Mouse (Mus musculus): Measurements from ENCODE around the gene Hcfc1r1. TPM values are rescaled to one million over a fixed set of nuclear protein-coding genes. Genes with fewer than 3 reads are reported as not detected.

Gene Hcfc1r1
- 36.7 to 49.3 TPM (median 38.3 TPM) in 3 replicates for total RNA-seq (2017)

DNA sequence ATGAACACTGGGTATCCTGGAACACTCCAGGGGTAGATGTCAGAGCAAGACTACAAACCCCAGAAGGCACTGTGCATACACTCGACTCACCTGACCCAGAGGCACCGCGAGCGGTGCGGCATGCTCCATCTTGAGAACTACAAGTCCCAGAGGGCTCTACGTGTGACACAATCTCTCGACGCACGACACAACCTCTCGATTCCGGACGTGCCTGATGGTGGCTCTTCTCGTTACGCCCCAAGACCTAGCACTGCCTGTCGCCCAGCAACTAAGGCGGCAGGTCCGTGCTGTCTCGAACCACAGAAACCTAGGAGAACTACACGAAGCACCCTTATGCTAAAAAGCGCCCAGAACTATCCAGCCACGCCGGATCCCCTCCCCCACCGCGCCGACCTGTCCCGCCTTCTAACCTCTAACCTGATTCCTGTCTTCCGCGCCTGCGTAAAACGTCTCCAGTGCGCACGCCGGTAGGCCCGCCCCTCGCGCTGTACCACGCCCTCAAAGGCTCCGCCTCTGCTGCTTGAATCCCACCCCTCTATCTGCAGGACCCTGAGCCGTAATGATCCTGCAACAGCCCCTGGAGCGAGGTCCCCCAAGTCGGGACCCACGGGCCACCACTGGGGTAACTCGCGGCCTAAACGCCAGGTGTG is at the start of gene Hcfc1r1, which contains the start of gene Thoc6:
Hcfc1r1 (plus strand) TSS at position 173 of the 650 bp plus-strand sequence.
Thoc6 (minus strand) TSS at position 459 of the 650 bp plus-strand sequence.
- peak; percentile 90 for ATAC-seq (replicated peaks; ENCODE audit: insufficient number of reproducible peaks, low FRiP score, low TSS enrichment, poor library complexity, severe bottlenecking)

DNA sequence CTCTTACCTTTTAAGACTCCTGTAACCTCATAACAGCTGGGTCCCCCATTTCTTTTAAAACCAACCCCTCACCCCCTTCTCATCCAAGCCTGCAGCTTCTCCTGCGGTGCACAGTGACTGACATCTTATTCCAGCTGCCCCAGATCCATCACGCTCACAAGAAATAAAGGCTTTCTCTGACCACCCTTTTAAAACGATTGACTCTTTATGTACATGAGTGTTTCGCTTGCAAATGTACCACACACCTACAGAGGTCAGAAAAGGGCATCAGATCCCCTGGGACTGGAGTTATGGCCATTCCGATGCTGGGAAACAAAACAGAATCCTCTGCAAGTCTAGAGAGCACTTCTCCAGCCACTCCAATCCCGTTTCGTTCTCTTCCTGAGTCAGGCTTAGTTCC is 45.6 kb upstream of the Hcfc1r1 start:
- no peak for ATAC-seq (replicated peaks; ENCODE audit: insufficient number of reproducible peaks, low FRiP score, low TSS enrichment, poor library complexity, severe bottlenecking)

DNA sequence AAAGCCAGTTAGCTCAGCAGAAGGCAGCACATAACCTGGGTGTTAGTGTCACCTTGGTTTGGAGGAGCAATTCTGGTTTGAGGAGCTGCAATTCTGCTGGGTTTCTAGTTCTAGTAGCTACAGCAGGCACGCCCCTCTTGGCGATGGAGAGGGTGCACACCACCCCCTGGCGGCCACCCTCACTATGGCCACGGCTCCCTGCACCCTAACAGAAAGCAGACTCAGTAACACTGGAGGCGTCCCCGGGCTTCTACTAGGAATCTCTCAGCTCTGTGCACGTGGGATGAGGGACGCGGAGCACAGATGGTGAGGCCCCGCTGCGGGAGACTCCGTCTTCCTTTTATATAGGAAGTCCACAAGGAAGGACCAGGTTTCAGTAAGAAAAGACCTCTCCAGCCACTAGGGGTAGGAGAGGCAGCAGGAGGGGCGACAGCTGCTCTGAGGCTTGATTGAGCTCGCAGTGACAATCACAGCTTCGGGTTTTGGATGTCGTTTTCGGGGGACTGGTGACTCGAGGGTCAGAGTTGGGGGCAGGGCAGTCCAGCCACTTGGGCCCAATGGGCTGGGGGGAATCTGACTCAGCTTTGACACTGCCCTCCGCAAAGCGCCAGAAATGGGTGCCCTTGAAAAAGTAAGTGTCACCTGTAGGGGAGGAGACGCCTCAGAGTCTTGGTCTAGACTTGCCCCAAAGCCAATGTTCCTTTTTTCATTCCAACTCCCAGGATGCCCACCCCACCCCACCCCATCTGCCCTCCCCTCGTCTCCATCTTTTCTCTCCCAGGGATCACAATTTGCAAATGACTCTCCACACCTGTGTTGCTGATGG is 43.0 kb upstream of the Hcfc1r1 start:
- peak; percentile 79 for ATAC-seq (replicated peaks; ENCODE audit: insufficient number of reproducible peaks, low FRiP score, low TSS enrichment, poor library complexity, severe bottlenecking)

DNA sequence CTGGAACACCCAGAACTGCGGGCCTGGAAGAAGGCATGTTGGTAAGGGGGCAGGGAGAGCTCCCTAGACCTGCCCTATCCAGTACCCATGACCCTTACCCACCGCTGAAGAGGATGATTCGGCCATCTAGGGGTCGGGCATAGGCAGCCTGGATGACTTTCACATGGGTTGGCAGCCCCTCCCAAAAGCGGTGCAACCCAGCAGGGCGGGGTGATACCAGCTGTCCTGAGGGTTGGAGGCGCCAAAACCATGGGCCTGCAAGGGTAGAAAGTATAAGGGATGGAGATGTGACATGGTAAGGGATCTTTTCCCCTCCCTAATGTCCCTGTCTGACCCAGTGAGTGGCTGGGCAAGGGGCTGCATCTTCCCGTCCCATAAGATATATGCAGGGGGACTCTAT is 42.2 kb upstream of the Hcfc1r1 start:
- ATAC-seq (replicated peaks; ENCODE audit: insufficient number of reproducible peaks, low FRiP score, low TSS enrichment, poor library complexity, severe bottlenecking): no peak

DNA sequence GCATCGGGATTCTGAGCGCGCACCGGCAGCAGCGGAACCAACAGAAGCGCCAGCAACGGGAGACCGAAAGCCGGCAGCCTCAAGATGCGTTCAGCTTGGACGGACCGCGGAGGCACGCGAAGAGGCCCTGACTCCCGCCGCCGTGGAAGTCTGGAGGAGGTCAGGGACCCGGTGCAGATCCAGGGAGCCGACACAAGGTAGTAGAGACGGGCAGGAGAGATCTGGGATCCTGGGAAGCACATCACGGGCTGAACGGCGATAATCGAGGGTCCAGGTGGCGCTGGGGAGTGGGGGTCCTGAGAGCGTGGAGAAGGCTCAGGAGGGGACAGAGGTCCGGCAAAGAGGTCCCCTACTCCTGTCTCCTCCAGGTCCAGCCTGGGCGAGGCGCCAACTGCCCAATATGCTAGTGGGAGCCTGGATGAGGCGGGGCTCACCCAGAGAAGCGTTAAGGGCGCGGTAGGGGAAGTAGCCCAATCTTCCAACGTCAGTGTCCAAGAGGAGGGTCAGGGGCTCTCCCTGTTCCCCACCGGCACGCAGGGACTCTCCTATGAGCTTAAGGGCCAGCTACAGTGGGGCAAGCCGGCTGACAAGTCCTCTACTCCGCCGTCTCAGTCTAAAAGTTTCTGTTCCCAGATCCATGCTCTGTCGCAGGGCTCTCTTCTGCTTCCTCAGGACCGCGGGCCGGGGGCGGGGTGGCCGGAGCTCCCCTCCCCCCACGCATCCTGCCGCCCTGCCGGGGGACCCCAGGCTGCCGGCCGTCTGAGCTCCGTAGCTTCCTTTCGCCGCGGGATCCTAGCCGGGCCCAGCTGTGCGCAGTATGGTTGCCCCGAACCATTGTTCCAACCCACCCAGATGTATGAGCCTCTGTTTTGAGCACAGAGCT is 28.5 kb upstream of the Hcfc1r1 start, which contains the start of gene Mmp25:
Mmp25 (minus strand) TSS at position 665 of the 883 bp plus-strand sequence.
- peak; percentile 32; the same call in 1 of the 2 replicates for ATAC-seq (replicated peaks; ENCODE audit: insufficient number of reproducible peaks, low FRiP score, low TSS enrichment, poor library complexity, severe bottlenecking)

DNA sequence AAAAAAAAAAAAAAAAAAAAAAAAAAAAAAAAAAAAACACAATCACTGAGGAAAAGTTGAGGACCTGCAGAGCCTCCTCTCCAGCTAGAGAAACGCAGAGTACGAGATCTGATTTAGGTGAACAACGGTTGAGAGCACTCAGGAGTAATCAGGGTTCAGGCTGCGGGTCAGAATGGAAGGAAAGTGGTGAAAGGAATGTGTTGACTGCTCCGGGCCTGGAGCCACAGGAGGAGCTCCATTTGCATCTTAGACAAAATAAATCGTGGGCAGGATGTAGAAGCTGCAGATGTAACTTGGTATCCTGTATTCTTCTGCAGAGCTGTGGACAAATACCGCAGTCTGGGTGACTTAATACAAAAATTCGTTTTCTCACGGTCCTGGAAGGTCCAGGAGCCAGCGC is 27.5 kb upstream of the Hcfc1r1 start:
- no peak for ATAC-seq (replicated peaks; ENCODE audit: insufficient number of reproducible peaks, low FRiP score, low TSS enrichment, poor library complexity, severe bottlenecking)

DNA sequence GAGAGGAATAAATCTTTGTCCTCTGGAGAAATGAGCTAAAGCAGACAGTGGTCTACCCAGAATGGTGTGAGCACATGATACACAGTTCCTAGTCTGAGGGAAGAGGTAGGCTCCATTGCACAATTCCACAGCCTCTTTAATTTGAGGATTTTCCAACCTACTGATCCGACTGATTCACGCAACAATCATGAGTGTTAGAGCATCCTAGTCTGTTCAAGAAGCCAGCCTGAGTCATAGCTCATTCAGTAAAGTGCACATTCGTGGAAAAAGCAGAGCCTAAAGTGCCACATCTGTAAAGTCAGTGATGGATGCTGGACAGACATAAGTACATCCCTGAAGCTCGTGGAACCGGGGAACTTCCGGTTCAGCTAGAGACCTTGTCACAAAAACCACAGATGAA is 22.0 kb upstream of the Hcfc1r1 start:
- ATAC-seq (replicated peaks; ENCODE audit: insufficient number of reproducible peaks, low FRiP score, low TSS enrichment, poor library complexity, severe bottlenecking): no peak

DNA sequence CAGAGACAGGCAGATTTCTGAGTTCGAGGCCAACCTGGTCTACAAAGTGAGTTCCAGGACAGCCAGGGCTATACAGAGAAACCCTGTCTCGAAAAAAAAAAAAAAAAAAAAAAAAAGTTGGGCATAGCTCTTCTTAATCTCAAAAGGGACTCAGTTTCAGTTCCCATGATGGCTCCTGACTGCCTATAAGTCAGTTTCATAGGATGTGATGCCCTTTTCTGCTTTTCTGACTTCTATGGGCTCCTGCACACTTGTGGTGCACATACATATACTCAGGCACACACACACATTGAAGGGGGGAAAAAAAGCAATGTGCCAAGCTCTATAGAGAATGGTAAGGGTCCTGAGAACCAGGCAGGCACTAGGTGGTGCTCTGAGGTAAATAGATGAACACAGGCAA is 20.1 kb upstream of the Hcfc1r1 start:
- ATAC-seq (replicated peaks; ENCODE audit: insufficient number of reproducible peaks, low FRiP score, low TSS enrichment, poor library complexity, severe bottlenecking): no peak

DNA sequence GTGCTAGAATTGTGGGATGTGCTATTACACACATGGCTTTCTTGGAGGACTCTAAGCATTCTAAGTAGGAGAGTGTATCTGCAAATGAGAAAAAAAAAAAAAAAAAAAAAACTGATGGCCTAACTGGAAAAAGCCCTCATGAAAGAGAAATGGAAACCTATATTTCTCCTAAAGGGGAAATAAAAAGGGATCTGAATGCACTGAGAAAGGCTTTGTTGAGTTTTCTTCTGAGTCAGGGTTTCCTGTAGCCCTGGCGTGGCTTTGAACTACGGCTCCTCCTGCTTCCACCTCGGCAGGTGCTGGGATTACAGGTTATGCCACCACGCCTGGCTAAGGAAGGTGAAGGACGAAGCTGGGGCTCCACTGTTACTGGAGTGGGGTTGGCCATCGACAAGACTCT is 19.4 kb upstream of the Hcfc1r1 start:
- ATAC-seq (replicated peaks; ENCODE audit: insufficient number of reproducible peaks, low FRiP score, low TSS enrichment, poor library complexity, severe bottlenecking): no peak

DNA sequence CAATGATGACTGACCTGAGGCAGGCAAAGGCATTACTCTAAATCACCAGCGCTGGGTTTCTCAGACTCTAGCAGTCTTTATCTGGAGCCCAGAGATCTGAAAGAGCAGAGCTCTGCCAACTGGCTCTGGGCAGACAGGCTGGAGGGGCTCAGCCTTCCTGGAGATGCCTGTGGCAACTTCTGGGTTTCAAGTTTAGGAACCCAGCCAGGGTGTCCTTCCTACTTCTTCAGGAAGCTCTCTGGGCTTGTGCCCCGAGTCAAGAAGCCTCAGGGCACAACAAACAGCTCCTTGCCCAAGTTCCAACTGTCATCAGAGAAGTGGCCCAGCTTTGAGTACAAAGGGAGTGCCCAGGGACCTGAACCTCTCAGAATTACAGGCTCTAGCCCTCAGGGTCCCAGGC is 19.0 kb upstream of the Hcfc1r1 start:
- no peak for ATAC-seq (replicated peaks; ENCODE audit: insufficient number of reproducible peaks, low FRiP score, low TSS enrichment, poor library complexity, severe bottlenecking)

DNA sequence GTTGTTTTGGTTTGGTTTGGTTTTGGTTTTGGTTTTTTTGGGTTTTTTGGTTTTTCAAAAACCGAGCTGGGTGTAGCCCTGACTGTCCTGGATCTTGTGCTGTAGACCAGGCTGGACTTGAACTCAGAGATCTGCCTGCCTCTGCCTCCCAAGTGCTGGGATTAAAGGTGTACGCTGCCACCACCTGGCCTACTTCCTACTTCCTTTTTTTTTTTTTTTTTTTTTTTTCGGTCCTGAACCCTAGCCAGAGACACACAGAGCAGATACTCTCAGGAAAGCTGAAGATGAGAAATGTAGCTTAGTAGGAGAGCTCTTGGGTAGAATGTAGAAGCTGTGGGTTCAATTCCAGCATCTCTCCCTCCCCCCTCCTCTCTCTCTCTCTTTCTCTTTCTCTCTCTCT is 14.9 kb upstream of the Hcfc1r1 start:
- ATAC-seq (replicated peaks; ENCODE audit: insufficient number of reproducible peaks, low FRiP score, low TSS enrichment, poor library complexity, severe bottlenecking): no peak

DNA sequence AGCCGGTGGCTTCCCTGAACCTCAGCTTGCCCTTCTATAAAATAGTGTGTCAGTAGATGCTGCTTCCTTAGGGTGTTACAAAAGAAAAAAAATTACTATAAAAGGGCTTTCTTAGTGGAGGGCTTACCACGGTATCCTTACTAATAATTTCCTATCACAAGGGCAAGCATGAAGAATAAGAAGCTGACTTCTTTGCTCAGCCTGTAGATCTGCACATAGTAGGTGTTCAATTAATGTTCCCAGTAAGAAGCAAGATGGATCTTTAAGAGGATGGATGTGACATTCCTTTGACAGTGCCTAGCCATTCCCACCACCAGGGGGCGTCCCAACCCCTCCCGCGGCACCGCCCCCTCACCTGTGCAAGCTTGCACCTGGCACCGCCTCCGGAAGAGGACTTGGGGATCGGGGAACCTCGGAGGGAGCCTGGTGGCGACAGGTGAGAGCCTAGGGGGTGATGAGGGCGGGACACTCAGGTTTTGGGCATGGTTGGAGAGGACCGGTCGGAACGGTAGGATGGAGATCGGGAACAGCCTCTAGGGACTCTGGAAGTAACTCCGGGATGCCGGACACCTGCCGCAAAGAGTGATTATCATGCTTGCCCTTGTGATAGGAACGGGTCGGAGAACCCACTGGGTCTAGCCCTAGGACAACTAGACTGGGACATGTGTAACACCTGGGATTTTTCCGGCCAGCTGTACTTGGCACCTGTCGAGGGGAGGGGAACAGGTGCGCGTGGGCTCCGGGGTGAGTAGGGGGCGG is 13.1 kb upstream of the Hcfc1r1 start, which contains the start of gene Bicdl2:
Bicdl2 (plus strand) TSS at position 390 of the 759 bp plus-strand sequence.
- no peak for ATAC-seq (replicated peaks; ENCODE audit: insufficient number of reproducible peaks, low FRiP score, low TSS enrichment, poor library complexity, severe bottlenecking)

DNA sequence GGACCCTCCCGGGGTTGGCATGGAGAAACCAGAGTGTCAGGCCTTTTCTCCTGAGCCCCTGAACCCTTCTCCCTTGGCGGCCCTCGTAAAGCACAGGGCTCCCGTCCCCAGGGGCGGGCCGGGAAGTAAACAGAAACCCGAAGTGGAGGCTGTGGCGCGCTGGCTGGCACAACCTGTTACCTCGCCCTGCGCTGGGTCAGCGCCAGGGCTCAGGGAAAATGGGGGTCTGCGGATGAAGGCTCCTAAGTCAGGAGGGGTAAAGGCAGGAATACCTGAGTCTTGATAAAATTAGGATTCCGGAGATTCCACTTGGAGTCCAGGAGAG is 12.6 kb upstream of the Hcfc1r1 start:
- ATAC-seq (replicated peaks; ENCODE audit: insufficient number of reproducible peaks, low FRiP score, low TSS enrichment, poor library complexity, severe bottlenecking): no peak

DNA sequence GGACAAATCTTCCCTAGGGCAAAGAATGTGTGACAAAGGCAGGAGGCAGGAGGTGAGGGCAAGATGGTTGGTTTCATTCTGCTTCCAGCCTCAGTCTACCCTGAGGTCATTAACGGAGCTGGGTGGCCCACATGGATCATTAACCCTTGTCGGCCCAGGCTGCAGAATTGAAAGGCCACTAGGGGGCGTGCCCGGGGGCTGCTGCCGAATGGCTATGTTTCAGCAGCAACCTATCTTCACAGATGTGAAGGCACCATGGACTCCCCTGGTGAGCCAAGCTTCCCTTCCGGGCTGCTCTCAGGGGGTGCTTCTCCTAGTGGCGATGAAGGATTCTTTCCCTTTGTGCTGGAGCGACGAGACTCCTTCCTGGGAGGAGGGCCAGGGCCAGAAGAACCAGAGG is 11.9 kb upstream of the Hcfc1r1 start:
- ATAC-seq (replicated peaks; ENCODE audit: insufficient number of reproducible peaks, low FRiP score, low TSS enrichment, poor library complexity, severe bottlenecking): 0 out of 2 replicates have a peak, but pooled peaks have one; percentile 2

DNA sequence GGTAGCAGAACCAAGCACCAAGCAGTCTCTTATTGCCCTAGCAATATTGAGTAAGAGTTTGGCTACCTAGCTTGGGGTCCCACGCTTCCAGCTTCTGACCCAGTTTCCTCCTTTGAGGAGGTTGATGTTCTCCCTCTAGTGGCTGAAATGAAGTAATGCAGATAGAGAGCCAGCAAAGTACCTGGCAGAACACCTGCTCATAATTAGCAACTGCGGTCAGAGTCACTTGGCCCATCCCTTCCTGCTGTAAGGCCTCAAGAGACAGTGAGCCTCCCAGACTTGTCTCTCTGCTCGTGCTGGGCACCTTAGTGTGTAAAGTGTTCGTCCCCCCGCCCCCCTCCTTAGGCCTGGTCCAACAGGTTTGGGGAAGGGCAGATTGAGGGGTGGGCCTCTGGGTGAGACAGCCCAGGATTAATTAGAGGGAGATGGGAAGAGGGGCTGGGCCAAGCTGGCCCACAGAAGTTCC is 8.8 kb upstream of the Hcfc1r1 start:
- 0 out of 2 replicates have a peak, but pooled peaks have one; percentile 27 for ATAC-seq (replicated peaks; ENCODE audit: insufficient number of reproducible peaks, low FRiP score, low TSS enrichment, poor library complexity, severe bottlenecking)

DNA sequence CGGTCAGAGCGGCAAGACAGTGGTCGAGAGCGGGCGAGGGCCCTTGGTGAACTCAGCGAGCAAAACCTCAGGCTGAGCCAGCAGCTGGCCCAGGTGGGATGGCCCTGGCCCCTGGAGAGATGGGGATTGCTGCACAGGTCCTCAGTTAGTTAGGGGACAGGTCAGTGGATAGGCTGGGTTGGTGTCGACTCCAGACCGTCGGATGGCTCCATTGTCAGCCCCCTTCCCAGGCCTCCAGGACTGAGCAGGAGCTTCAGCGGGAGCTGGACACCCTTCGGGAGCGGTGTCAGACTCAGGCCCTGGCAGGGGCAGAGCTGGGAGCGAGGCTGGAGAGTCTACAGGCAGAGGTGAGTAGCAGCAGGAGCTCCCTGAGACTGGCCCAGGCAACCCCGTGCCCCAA is 7.9 kb upstream of the Hcfc1r1 start:
- no peak for ATAC-seq (replicated peaks; ENCODE audit: insufficient number of reproducible peaks, low FRiP score, low TSS enrichment, poor library complexity, severe bottlenecking)

DNA sequence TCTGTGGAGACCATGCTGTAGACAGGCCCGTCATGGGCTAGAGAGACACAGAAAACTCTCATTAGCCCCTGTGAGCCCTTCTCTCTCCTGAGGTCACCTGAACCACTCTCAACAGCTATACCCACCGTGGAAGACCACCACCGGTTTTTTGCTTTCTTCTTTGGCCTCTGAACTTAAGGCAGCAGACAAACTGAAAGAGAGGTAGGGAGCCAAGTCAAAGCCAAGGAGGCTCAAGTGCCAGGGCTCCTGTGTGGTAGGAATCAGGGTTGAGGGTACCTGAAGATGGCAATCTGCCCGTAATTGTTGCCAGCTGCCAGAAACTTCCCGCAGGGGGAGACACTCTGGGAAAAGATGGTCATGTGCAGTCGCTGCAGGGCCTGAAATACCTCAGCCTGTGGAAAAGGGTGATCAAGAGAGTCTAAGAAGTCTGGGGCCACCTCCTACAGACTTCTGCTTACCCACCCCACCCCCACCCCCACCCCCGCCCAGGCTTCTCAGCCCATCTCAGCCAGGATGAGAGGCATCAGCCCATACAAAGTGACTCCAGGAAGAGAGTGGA is 2.8 kb upstream of the Hcfc1r1 start:
- no peak for ATAC-seq (replicated peaks; ENCODE audit: insufficient number of reproducible peaks, low FRiP score, low TSS enrichment, poor library complexity, severe bottlenecking)

DNA sequence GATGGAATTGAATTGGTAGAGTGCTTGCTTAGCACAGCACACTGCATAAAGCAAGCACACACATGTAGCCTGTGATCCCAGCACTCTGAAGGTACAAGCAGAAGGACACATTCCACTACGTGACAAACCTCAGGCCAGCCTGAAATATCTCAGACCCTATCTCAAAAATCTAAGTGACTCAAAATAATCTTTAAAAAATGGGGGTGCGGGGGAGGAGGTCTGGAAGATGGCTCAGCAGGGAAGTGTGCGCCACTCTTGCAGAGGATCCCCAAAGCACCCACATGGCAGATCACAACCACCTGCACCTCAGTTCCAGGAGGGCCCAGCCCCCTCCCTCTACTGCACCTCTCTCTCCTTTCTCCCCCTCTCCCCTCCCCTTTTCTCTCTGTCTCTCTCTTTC is 1.9 kb upstream of the Hcfc1r1 start:
- no peak for ATAC-seq (replicated peaks; ENCODE audit: insufficient number of reproducible peaks, low FRiP score, low TSS enrichment, poor library complexity, severe bottlenecking)

Data from monocyte, adult 5-6 weeks (primary cell).